ENCODE assay signal across 21 mouse cellular contexts in the genomic region with DNA sequence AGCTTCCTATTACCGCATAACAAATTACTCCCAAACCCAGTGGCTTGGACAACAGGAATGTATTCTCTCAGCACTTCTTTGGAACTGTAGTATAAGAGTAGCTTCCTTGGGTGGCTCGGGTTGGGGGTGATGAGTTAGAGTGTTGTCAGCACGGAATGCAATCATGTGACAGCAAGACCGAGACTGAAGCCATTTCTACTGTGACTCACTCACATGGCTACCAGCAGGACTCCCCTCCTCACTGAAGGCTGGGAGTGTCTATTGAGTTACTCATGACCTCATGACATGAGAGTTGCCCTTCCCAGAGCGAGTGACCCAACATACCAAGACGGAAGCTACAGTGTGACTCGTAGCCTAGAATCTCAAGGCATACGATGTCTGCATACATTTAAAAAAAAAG. TPM values are rescaled to one million over a fixed set of nuclear protein-coding genes. Genes with fewer than 3 reads are reported as not detected.
DNase-seq lines count a peak whose midpoint lies in the region; ATAC-seq and TF ChIP-seq lines count a peak whose summit lies in the region.
"Had no signal": no experiment of that assay in that cellular context is flagged by ENCODE, and none has a peak within 500 bp of the region (broad histone marks: within the 10 kb centered on the region; RNA-seq: fewer than 3 reads in every experiment).

No protein-coding gene starts in this region.

- TF ChIP-seq EP300 in stomach, postnatal 0 days (optimal IDR thresholded peaks at IDR 0.05), result no peak

- peaks cover 11% of the 10 kb centered on the region for H3K4me1 ChIP-seq in embryonic fibroblast, embryonic 13.5 days (ENCODE audit: control insufficient read depth, insufficient read depth, low read length)
- H3K4me1 ChIP-seq in stomach, postnatal 0 days (replicated peaks; ENCODE audit: control insufficient read depth, insufficient read depth), result no peaks in the 10 kb centered on the region
- H3K4me1 ChIP-seq: embryonic facial prominence, embryonic 15.5 days; forebrain, embryonic 12.5 days; heart, embryonic 13.5 days; hindbrain, embryonic 15.5 days had no signal

- TF ChIP-seq POLR2A in embryonic fibroblast, embryonic 13.5 days (IDR thresholded peaks at IDR 0.05; ENCODE audit: low read depth, low read length), result no peak

- H3K27me3 ChIP-seq in stomach, postnatal 0 days (ENCODE audit: control insufficient read depth, insufficient read depth, low read length), result no peaks in the 10 kb centered on the region
- H3K27me3 ChIP-seq: embryonic facial prominence, embryonic 15.5 days; forebrain, embryonic 12.5 days; heart, embryonic 13.5 days; hindbrain, embryonic 15.5 days had no signal

- H3K4me2 ChIP-seq in stomach, postnatal 0 days (replicated peaks; ENCODE audit: low read depth), result no peak overlapping the region
- H3K4me2 ChIP-seq: embryonic facial prominence, embryonic 15.5 days; forebrain, embryonic 12.5 days; heart, embryonic 13.5 days; hindbrain, embryonic 15.5 days had no signal

- no peak for TF ChIP-seq CTCF in embryonic fibroblast, embryonic 13.5 days (IDR thresholded peaks at IDR 0.05; ENCODE audit: borderline replicate concordance, insufficient read depth, low read length)
- TF ChIP-seq CTCF in stomach, postnatal 0 days (IDR thresholded peaks at IDR 0.05; ENCODE audit: low read depth), result no peak

- H3K4me3 ChIP-seq in embryonic fibroblast, embryonic 13.5 days (ENCODE audit: insufficient read depth, low read length), result no peak overlapping the region
- no peak overlapping the region for H3K4me3 ChIP-seq in stomach, postnatal 0 days (ENCODE audit: low read depth, low read length)
- H3K4me3 ChIP-seq: embryonic facial prominence, embryonic 15.5 days; forebrain, embryonic 12.5 days; heart, embryonic 13.5 days; hindbrain, embryonic 15.5 days had no signal

- H3K9me3 ChIP-seq in stomach, postnatal 0 days (ENCODE audit: control insufficient read depth, low read length), result no peaks in the 10 kb centered on the region
- H3K9me3 ChIP-seq: embryonic facial prominence, embryonic 15.5 days; forebrain, embryonic 12.5 days; heart, embryonic 13.5 days; hindbrain, embryonic 15.5 days had no signal

- no peak for ATAC-seq in stomach, postnatal 0 days (ENCODE audit: low FRiP score, low TSS enrichment)
- ATAC-seq in frontal cortex, adult (ENCODE audit: low TSS enrichment), result no peak
- ATAC-seq: activated CD4-positive, CD25-positive, alpha-beta regulatory T cell, adult 4 months; forebrain, embryonic 16.5 days; intestine, embryonic 16.5 days had no signal

- H3K9ac ChIP-seq in stomach, postnatal 0 days (ENCODE audit: low read length), result no peak overlapping the region
- H3K9ac ChIP-seq: embryonic facial prominence, embryonic 15.5 days; forebrain, embryonic 12.5 days; heart, embryonic 13.5 days; hindbrain, embryonic 15.5 days had no signal

- peak overlapping the region; percentile 7; the same call in 1 of the 2 replicates for H3K27ac ChIP-seq in embryonic fibroblast, embryonic 13.5 days (ENCODE audit: insufficient read depth, low read length)
- no peak overlapping the region for H3K27ac ChIP-seq in stomach, postnatal 0 days (replicated peaks)
- H3K27ac ChIP-seq: embryonic facial prominence, embryonic 15.5 days; forebrain, embryonic 12.5 days; heart, embryonic 13.5 days; hindbrain, embryonic 15.5 days had no signal

- peak; percentile 28 for DNase-seq in 416B (ENCODE audit: low read depth)
- peak; percentile 69 for DNase-seq in NIH3T3 (ENCODE audit: low read depth)
- no peak for DNase-seq in stomach, postnatal 0 days (ENCODE audit: low spot score)
- DNase-seq in lung, postnatal 10 days, result no peak
- no peak for DNase-seq in cerebellum, adult 18-20 months
- DNase-seq: adrenal gland, adult 2 months; adrenal gland, postnatal 25 days; cerebellum, adult 8-10 months; cerebellum, postnatal 14 days; embryo, embryonic 11 days; gastrocnemius, postnatal 14 days; heart, postnatal 36 days had no signal

- 81% methylated on average over 8 of the region's 8 CpGs for WGBS in stomach, postnatal 0 days

- no peaks in the 10 kb centered on the region for H3K36me3 ChIP-seq in stomach, postnatal 0 days (ENCODE audit: control insufficient read depth, insufficient read depth, low read length)
- H3K36me3 ChIP-seq: embryonic facial prominence, embryonic 15.5 days; forebrain, embryonic 12.5 days; heart, embryonic 13.5 days; hindbrain, embryonic 15.5 days had no signal

RNA-seq across cellular contexts. Expression of a gene that starts 12.0 kb away (rescaled TPM):
- polyA plus RNA-seq in embryonic fibroblast, embryonic 13.5 days (2011; ENCODE audit: insufficient read length, low read depth, missing spikeins), result 0.58 and 0.60 TPM in 2 replicates
- 6.1 and 6.5 TPM in 2 replicates for polyA plus RNA-seq in stomach, postnatal 0 days (2015; fragmentation: Nextera tagmentation; extraction: Ambion mirVana)

Comparison
In these comparisons a context has a peak if more than half of its experiments do, and no peak if none do; other contexts are left out.
1. DNase-seq: peak in 416B (single experiment) and NIH3T3 (single experiment); none in stomach, postnatal 0 days (single experiment), lung, postnatal 10 days (single experiment) and cerebellum, adult 18-20 months (0 of 2).